Mouse (Mus musculus) lung, postnatal 36 days (tissue): ENCODE data around the gene Angel2.
"Not testable (repeated sequence)": the region's sequence is repeated elsewhere in the genome, so short reads cannot be mapped to it uniquely, and the experiment has no call there.

Experiments used
- DNase-seq: peaks from one replicate; pipeline ENCODE4 v3.0.0; 2022; ENCODE audit warnings: mixed read lengths

Gene Angel2

GRCm38 (mm10) chr1:190924812-190925211, at the start of gene Angel2:
TSS of gene Angel2 (plus strand) at chr1:190925112.
- DNase-seq: not testable (repeated sequence)

- DNase-seq: no peak
Observed at GRCm38 (mm10) chr1:190875751-190876150, 49.2 kb upstream of the Angel2 start.

- peak; percentile 60 for DNase-seq
Observed at GRCm38 (mm10) chr1:190880638-190881037, 44.3 kb upstream of the Angel2 start.

GRCm38 (mm10) chr1:190881422-190881821, 43.5 kb upstream of the Angel2 start:
- peak; percentile 77 for DNase-seq

- DNase-seq: peak; percentile 46
Observed at GRCm38 (mm10) chr1:190886014-190886413, 38.9 kb upstream of the Angel2 start.

GRCm38 (mm10) chr1:190888031-190888430, 36.9 kb upstream of the Angel2 start:
- no peak for DNase-seq

- DNase-seq: no peak
Observed at GRCm38 (mm10) chr1:190888646-190889045, 36.3 kb upstream of the Angel2 start.

GRCm38 (mm10) chr1:190893559-190894167, 31.2 kb upstream of the Angel2 start:
- DNase-seq: no peak

GRCm38 (mm10) chr1:190898186-190898585, 26.7 kb upstream of the Angel2 start:
- DNase-seq: no peak

- DNase-seq: peak; percentile 70
Observed at GRCm38 (mm10) chr1:190898899-190899575, 25.9 kb upstream of the Angel2 start.

- DNase-seq: no peak
Observed at GRCm38 (mm10) chr1:190901082-190901481, 23.8 kb upstream of the Angel2 start.

GRCm38 (mm10) chr1:190904136-190904535, 20.8 kb upstream of the Angel2 start:
- peak; percentile 65 for DNase-seq

GRCm38 (mm10) chr1:190904714-190905113, 20.2 kb upstream of the Angel2 start:
- peak; percentile 51 for DNase-seq

GRCm38 (mm10) chr1:190910836-190911235, 14.1 kb upstream of the Angel2 start:
- DNase-seq: no peak

GRCm38 (mm10) chr1:190911415-190912123, 13.3 kb upstream of the Angel2 start, which contains the start of gene Rps6kc1:
TSS of gene Rps6kc1 (minus strand) at chr1:190911770.
- DNase-seq: peak; percentile 84

GRCm38 (mm10) chr1:190912623-190913022, 12.3 kb upstream of the Angel2 start:
- DNase-seq: peak; percentile 14

GRCm38 (mm10) chr1:190918938-190919337, 6.0 kb upstream of the Angel2 start:
- no peak for DNase-seq

- DNase-seq: no peak
Observed at GRCm38 (mm10) chr1:190919725-190920469, 5.0 kb upstream of the Angel2 start.

- DNase-seq: no peak
Observed at GRCm38 (mm10) chr1:190927311-190927710, 2.4 kb downstream of the Angel2 start.

GRCm38 (mm10) chr1:190927751-190928369, 2.9 kb downstream of the Angel2 start:
- peak; percentile 18 for DNase-seq

GRCm38 (mm10) chr1:190928370-190929009, 3.6 kb downstream of the Angel2 start:
- DNase-seq: peak; percentile 99
